Mouse (Mus musculus): ENCODE measurements around the gene Chst11. TPM values are rescaled to one million over a fixed set of nuclear protein-coding genes. Genes with fewer than 3 reads are reported as not detected.

Gene Chst11
- total and polyA plus RNA-seq, 3 experiments, result 3.1 to 10.6 TPM; not detected in 1

DNA sequence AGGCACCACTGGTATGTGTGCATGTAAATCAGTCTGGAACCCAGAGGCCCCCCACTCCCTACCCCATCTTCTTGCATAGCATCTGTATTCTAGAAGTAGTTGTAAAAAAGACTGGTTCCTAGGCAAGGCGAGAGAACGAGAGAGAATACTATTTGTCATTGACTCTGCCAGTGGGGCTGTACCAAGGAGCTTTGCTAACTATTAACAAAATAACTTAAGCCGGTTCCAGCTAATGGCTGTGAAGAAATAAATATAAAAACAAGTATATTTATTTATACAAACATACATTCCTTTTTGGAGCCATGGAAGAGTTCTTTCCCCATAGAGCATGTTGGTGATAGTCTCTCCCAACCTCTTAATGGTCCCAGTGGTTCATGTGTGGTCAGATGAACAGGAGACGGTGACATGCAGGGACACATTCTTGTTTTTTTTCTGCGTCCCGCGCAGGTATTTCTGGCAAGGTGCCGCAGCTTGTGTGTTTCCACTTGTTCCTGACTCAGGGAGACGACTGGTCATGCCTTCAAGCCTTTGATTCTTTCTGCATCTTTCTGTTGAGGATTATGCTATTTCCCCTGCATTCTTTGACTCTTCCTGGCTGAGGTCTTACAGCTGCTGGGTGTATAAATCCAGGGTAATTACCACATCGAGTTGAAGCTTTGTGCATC lies 68.7 kb downstream of the Chst11 start:
- no peak for DNase-seq (ENCODE audit: low read depth, low spot score)
- Histone ChIP-seq H3K4me1 (ENCODE audit: control insufficient read depth in 1 of 2, insufficient read depth in 2 of 2, low read length in 2 of 2) (no peaks in the 10 kb centered on the region), H3K27ac (ENCODE audit: control insufficient read depth, low read depth, low read length) (no peak overlapping the region), H3K36me3 (ENCODE audit: control insufficient read depth in 1 of 2, insufficient read depth in 2 of 2, low read length in 2 of 2) (no peaks in the 10 kb centered on the region), H3K27me3 (ENCODE audit: control insufficient read depth in 1 of 2, insufficient read depth in 2 of 2, low read length in 2 of 2) (no peaks in the 10 kb centered on the region), H3K9me3 (replicated peaks; ENCODE audit: insufficient read depth, low read length) (no peaks in the 10 kb centered on the region), H3K4me3 (ENCODE audit: control insufficient read depth in 1 of 2, insufficient read depth in 1 of 2, low read depth in 2 of 2, low read length in 2 of 2) (no peak overlapping the region), H3K9ac (ENCODE audit: control insufficient read depth, low read depth, low read length, poor library complexity, severe bottlenecking) (no peak overlapping the region), H3K79me2 (ENCODE audit: control insufficient read depth, insufficient read depth, low read length, poor library complexity) (no peaks in the 10 kb centered on the region)
- no peak for TF ChIP-seq ZKSCAN1 (IDR thresholded peaks at IDR 0.05; ENCODE audit: low read depth, low read length)

GRCm38 (mm10) chr10:83056291-83056690 lies 71.0 kb downstream of the Chst11 start:
- Histone ChIP-seq H3K27ac (ENCODE audit: control insufficient read depth, low read depth, low read length) (no peak overlapping the region), H3K27me3 (ENCODE audit: control insufficient read depth in 1 of 2, insufficient read depth in 2 of 2, low read length in 2 of 2) (no peaks in the 10 kb centered on the region), H3K4me3 (ENCODE audit: control insufficient read depth in 1 of 2, insufficient read depth in 1 of 2, low read depth in 2 of 2, low read length in 2 of 2) (no peak overlapping the region), H3K9me3 (replicated peaks; ENCODE audit: insufficient read depth, low read length) (no peaks in the 10 kb centered on the region), H3K79me2 (ENCODE audit: control insufficient read depth, insufficient read depth, low read length, poor library complexity) (no peaks in the 10 kb centered on the region), H3K36me3 (ENCODE audit: control insufficient read depth in 1 of 2, insufficient read depth in 2 of 2, low read length in 2 of 2) (no peaks in the 10 kb centered on the region), H3K4me1 (ENCODE audit: control insufficient read depth in 1 of 2, insufficient read depth in 2 of 2, low read length in 2 of 2) (0 out of 4 replicates have a peak, but pooled peaks cover 0 to 4% of the 10 kb centered on the region in 2 experiments), H3K9ac (ENCODE audit: control insufficient read depth, low read depth, low read length, poor library complexity, severe bottlenecking) (no peak overlapping the region)
- TF ChIP-seq ZKSCAN1 (IDR thresholded peaks at IDR 0.05; ENCODE audit: low read depth, low read length) (no peak), TCF12 (IDR thresholded peaks at IDR 0.05; ENCODE audit: low read depth, low read length) (no peak), POLR2AphosphoS2 (IDR thresholded peaks at IDR 0.05; ENCODE audit: low read length) (no peak), POLR2AphosphoS5 (IDR thresholded peaks at IDR 0.05; ENCODE audit: borderline replicate concordance, low read depth, low read length) (no peak), USF1 (IDR thresholded peaks at IDR 0.05; ENCODE audit: low read depth, low read length) (no peak)
- no peak for DNase-seq (ENCODE audit: low read depth, low spot score)

GRCm38 (mm10) chr10:83056866-83057265 lies 71.6 kb downstream of the Chst11 start:
- no peak for DNase-seq (ENCODE audit: low read depth, low spot score)
- Histone ChIP-seq H3K36me3 (ENCODE audit: control insufficient read depth in 1 of 2, insufficient read depth in 2 of 2, low read length in 2 of 2) (no peaks in the 10 kb centered on the region), H3K79me2 (ENCODE audit: control insufficient read depth, insufficient read depth, low read length, poor library complexity) (no peaks in the 10 kb centered on the region), H3K27me3 (ENCODE audit: control insufficient read depth in 1 of 2, insufficient read depth in 2 of 2, low read length in 2 of 2) (no peaks in the 10 kb centered on the region), H3K9me3 (replicated peaks; ENCODE audit: insufficient read depth, low read length) (no peaks in the 10 kb centered on the region), H3K4me1 (ENCODE audit: control insufficient read depth in 1 of 2, insufficient read depth in 2 of 2, low read length in 2 of 2) (0 out of 4 replicates have a peak, but pooled peaks cover 0 to 4% of the 10 kb centered on the region in 2 experiments), H3K9ac (ENCODE audit: control insufficient read depth, low read depth, low read length, poor library complexity, severe bottlenecking) (no peak overlapping the region), H3K27ac (ENCODE audit: control insufficient read depth, low read depth, low read length) (no peak overlapping the region), H3K4me3 (ENCODE audit: control insufficient read depth in 1 of 2, insufficient read depth in 1 of 2, low read depth in 2 of 2, low read length in 2 of 2) (no peak overlapping the region)
- TF ChIP-seq ZKSCAN1 (IDR thresholded peaks at IDR 0.05; ENCODE audit: low read depth, low read length), result no peak
- TF ChIP-seq TBP (IDR thresholded peaks at IDR 0.05; ENCODE audit: low read depth, low read length), result no peak
- no peak for TF ChIP-seq MXI1 (IDR thresholded peaks at IDR 0.05; ENCODE audit: low read depth, low read length)
- TF ChIP-seq MYB (IDR thresholded peaks at IDR 0.05; ENCODE audit: low read depth, low read length), result no peak
- TF ChIP-seq ELF1 (IDR thresholded peaks at IDR 0.05; ENCODE audit: low read depth, low read length), result no peak
- no peak for TF ChIP-seq NELFE (IDR thresholded peaks at IDR 0.05; ENCODE audit: low read depth, low read length)
- TF ChIP-seq POLR2A (IDR thresholded peaks at IDR 0.05; ENCODE audit: control insufficient read depth in 1 of 2, insufficient read depth in 1 of 2, low read depth in 1 of 2, low read length in 2 of 2, poor library complexity in 1 of 2), result no peak
- no peak for TF ChIP-seq ZC3H11A (IDR thresholded peaks at IDR 0.05; ENCODE audit: low read depth, low read length)
- TF ChIP-seq GABPA (IDR thresholded peaks at IDR 0.05; ENCODE audit: low read depth, low read length), result no peak
- TF ChIP-seq E2F4 (IDR thresholded peaks at IDR 0.05; ENCODE audit: borderline replicate concordance, low read depth, low read length), result no peak
- TF ChIP-seq HCFC1 (IDR thresholded peaks at IDR 0.05; ENCODE audit: low read depth, low read length), result no peak
- TF ChIP-seq CTCF (IDR thresholded peaks at IDR 0.05 in 2 of 3, conservative IDR thresholded peaks at IDR 0.05 in 1 of 3; ENCODE audit: control insufficient read depth in 1 of 3, insufficient read depth in 1 of 3, low read depth in 2 of 3, low read length in 3 of 3, poor library complexity in 1 of 3, severe bottlenecking in 1 of 3), result no peak
- TF ChIP-seq UBTF (IDR thresholded peaks at IDR 0.05; ENCODE audit: borderline replicate concordance, insufficient read depth, low read depth, low read length), result no peak
